Mouse (Mus musculus) MEL (cell line): ENCODE results near the gene Cabp7. TPM values are rescaled to one million over a fixed set of nuclear protein-coding genes. Genes with fewer than 3 reads are reported as not detected.

Source experiments
- DNase-seq: peaks from one replicate; pipeline ENCODE4 v3.0.0; 2011; ENCODE audit warnings: low read depth, low spot score
- H3K27ac ChIP-seq: 2 replicates; pipeline ENCODE4 v1.5.1; 2012; ENCODE audit warnings: low read depth, mild to moderate bottlenecking, control low read depth, low read length, moderate library complexity; ENCODE audit not compliant: control insufficient read depth
- H3K27me3 ChIP-seq, 2 experiments: fragments of 150-350 bp in 1 of 2; sonication (generic) in 1 of 2; 2 replicates each; pipeline ENCODE4 v1.6.1; 2012; ENCODE audit warnings: low read length in 2 of 2, mild to moderate bottlenecking in 2 of 2, improper control_type of control experiment in 1 of 2, moderate library complexity in 1 of 2; ENCODE audit not compliant: insufficient read depth in 2 of 2, control insufficient read depth in 1 of 2
- H3K36me3 ChIP-seq, 2 experiments: 2 replicates each; pipeline ENCODE4 v1.6.1; 2012 to 2014; ENCODE audit warnings: low read length in 2 of 2, improper control_type of control experiment in 1 of 2, inconsistent platforms in 1 of 2, mild to moderate bottlenecking in 1 of 2; ENCODE audit not compliant: insufficient read depth in 2 of 2, control insufficient read depth in 1 of 2
- H3K4me1 ChIP-seq, 2 experiments: fragments of 150-350 bp in 1 of 2; sonication (generic) in 1 of 2; 2 replicates each; pipeline ENCODE4 v1.6.1; 2012; ENCODE audit warnings: low read length in 2 of 2, improper control_type of control experiment in 1 of 2, mild to moderate bottlenecking in 1 of 2; ENCODE audit not compliant: insufficient read depth in 2 of 2, control insufficient read depth in 1 of 2
- H3K4me3 ChIP-seq, 2 experiments: fragments of 150-350 bp in 1 of 2; sonication (generic) in 1 of 2; 2 replicates each; pipeline ENCODE4 v1.5.1; 2012; ENCODE audit warnings: low read depth in 2 of 2, low read length in 2 of 2, mild to moderate bottlenecking in 2 of 2, moderate library complexity in 2 of 2, control low read depth in 1 of 2, improper control_type of control experiment in 1 of 2; ENCODE audit not compliant: control insufficient read depth in 1 of 2, insufficient read depth in 1 of 2
- H3K79me2 ChIP-seq: 2 replicates; pipeline ENCODE4 v1.6.1; 2012; ENCODE audit warnings: mild to moderate bottlenecking, low read length, moderate library complexity; ENCODE audit not compliant: control insufficient read depth, poor library complexity, insufficient read depth
- H3K9ac ChIP-seq: 2 replicates; pipeline ENCODE4 v1.6.1; 2012; ENCODE audit warnings: low read depth, mild to moderate bottlenecking, control low read depth, low read length, moderate library complexity; ENCODE audit not compliant: control insufficient read depth, poor library complexity, severe bottlenecking
- H3K9me3 ChIP-seq: fragments of 150-350 bp; sonication (generic); replicated peaks from 2 replicates; pipeline ENCODE4 v1.6.1; 2012; ENCODE audit warnings: mild to moderate bottlenecking, low read length, improper control_type of control experiment, moderate library complexity; ENCODE audit not compliant: insufficient read depth
- CHD1 ChIP-seq: IDR thresholded peaks from 2 replicates; pipeline ENCODE4 v1.6.1; 2012; ENCODE audit warnings: low read depth, mild to moderate bottlenecking, inconsistent platforms, low read length, improper control_type of control experiment
- CTCF ChIP-seq, 3 experiments: IDR thresholded peaks in 2 of 3; conservative IDR thresholded peaks in 1 of 3; 2 replicates each; pipeline ENCODE4 v1.5.1; 2011 to 2012; ENCODE audit warnings: low read length in 3 of 3, low read depth in 2 of 3, mild to moderate bottlenecking in 2 of 3, improper control_type of control experiment in 1 of 3, inconsistent platforms in 1 of 3, mixed read lengths in 1 of 3, moderate library complexity in 1 of 3; ENCODE audit not compliant: control insufficient read depth in 1 of 3, insufficient read depth in 1 of 3, poor library complexity in 1 of 3, severe bottlenecking in 1 of 3
- E2F4 ChIP-seq: IDR thresholded peaks from 2 replicates; pipeline ENCODE4 v1.6.1; 2011; ENCODE audit warnings: low read depth, low read length, improper control_type of control experiment, borderline replicate concordance
- EP300 ChIP-seq, 2 experiments: IDR thresholded peaks; 2 replicates each; pipeline ENCODE4 v1.6.1; 2011; ENCODE audit warnings: improper control_type of control experiment in 2 of 2, low read length in 2 of 2, low read depth in 1 of 2, mild to moderate bottlenecking in 1 of 2
- ETS1 ChIP-seq: IDR thresholded peaks from 2 replicates; pipeline ENCODE4 v1.6.1; 2012; ENCODE audit warnings: low read depth, mild to moderate bottlenecking, inconsistent platforms, low read length, improper control_type of control experiment, moderate library complexity
- JUND ChIP-seq: IDR thresholded peaks from 2 replicates; pipeline ENCODE4 v1.6.1; 2011; ENCODE audit warnings: low read depth, mild to moderate bottlenecking, improper control_type of control experiment, low read length
- MAZ ChIP-seq: IDR thresholded peaks from 2 replicates; pipeline ENCODE4 v1.6.1; 2012; ENCODE audit warnings: low read depth, mild to moderate bottlenecking, inconsistent platforms, low read length, improper control_type of control experiment
- MEF2A ChIP-seq: IDR thresholded peaks from 2 replicates; pipeline ENCODE4 v1.6.1; 2014; ENCODE audit warnings: low read depth, mild to moderate bottlenecking, inconsistent platforms, low read length, improper control_type of control experiment; ENCODE audit not compliant: poor library complexity, insufficient replicate concordance, severe bottlenecking; ENCODE audit errors: extremely low read depth
- POLR2AphosphoS2 ChIP-seq: IDR thresholded peaks from 2 replicates; pipeline ENCODE4 v1.6.1; 2011; ENCODE audit warnings: low read length, improper control_type of control experiment
- POLR2AphosphoS5 ChIP-seq: IDR thresholded peaks from 2 replicates; pipeline ENCODE4 v1.6.1; 2012; ENCODE audit warnings: low read depth, borderline replicate concordance, mild to moderate bottlenecking, inconsistent platforms, low read length, moderate library complexity, mixed read lengths
- SIN3A ChIP-seq: IDR thresholded peaks from 2 replicates; pipeline ENCODE4 v1.6.1; 2012; ENCODE audit warnings: low read length, improper control_type of control experiment, inconsistent platforms
- TBP ChIP-seq: IDR thresholded peaks from 2 replicates; pipeline ENCODE4 v1.8.0; 2011; ENCODE audit warnings: low read depth, low read length, improper control_type of control experiment
- USF1 ChIP-seq: IDR thresholded peaks from 2 replicates; pipeline ENCODE4 v1.6.1; 2014; ENCODE audit warnings: low read depth, mild to moderate bottlenecking, inconsistent platforms, low read length, improper control_type of control experiment, moderate library complexity
- ZC3H11A ChIP-seq: IDR thresholded peaks from 2 replicates; pipeline ENCODE4 v1.6.1; 2012; ENCODE audit warnings: low read depth, mild to moderate bottlenecking, inconsistent platforms, low read length, improper control_type of control experiment
- ZKSCAN1 ChIP-seq: IDR thresholded peaks from 2 replicates; pipeline ENCODE4 v1.6.1; 2012; ENCODE audit warnings: low read depth, mild to moderate bottlenecking, inconsistent platforms, low read length, improper control_type of control experiment, moderate library complexity
- ZNF384 ChIP-seq: IDR thresholded peaks from 2 replicates; pipeline ENCODE4 v1.6.1; 2012; ENCODE audit warnings: low read depth, mild to moderate bottlenecking, inconsistent platforms, low read length, improper control_type of control experiment
- polyA plus RNA-seq, 2 experiments: library from polyadenylated mRNA; stranded (reverse) in 1 of 2; unstranded in 1 of 2; fragments of >175 nt in 1 of 2; fragments of >200 nt in 1 of 2; gene quantifications; 2 replicates each; pipeline versions ENCODE4 v1.2.1 to v1.2.4; 2012; ENCODE audit warnings: low replicate concordance in 2 of 2, low read depth in 1 of 2; ENCODE audit not compliant: insufficient read length in 2 of 2, insufficient read depth in 1 of 2, missing spikeins in 1 of 2
- total RNA-seq: library from RNA; depleted of rRNA; stranded (reverse); fragments of 300-350 nt; gene quantifications from 2 replicates; pipeline ENCODE4 v1.2.3, GENCODE M21; 2012

Gene Cabp7
- total and polyA plus RNA-seq, 3 experiments: 0.23 TPM; not detected in 2

DNA sequence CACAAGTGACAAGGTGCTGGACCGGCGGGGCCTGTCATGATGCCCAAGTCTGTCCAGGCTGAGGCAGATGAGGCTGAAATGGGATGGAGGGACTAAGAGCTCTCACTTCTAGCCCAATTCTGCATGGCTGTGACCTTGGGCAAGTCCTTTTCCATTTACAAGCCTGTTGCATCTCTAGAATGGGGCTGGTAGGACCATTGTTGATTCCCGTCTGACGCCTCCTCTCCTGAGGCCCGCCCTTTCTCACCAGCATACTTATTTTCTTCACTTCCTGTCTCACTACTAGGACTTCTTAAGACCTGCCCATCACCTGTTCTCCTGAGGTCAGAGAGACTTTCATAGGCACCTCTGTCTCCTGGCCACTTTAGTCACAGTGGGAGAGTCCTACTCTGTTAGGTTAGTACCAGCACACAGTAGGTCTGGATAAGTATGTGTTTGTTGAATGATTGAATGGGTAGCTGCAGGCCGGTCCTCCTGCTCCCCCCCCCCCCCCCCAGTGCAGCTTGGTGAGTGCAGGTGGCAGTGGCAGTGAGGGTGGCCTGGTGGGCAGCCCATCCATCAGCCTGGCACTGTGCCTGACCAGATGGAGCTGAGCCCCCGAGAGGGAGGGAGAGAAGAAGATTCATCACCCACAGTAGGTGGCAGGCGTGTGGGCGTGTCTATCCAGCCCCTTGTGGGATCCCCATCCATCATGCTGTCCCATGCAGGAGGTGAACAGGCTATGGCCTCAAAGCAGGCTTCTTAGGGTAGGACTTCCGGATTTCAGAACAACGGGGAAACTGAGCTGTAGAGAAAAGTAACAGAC lies 10.6 kb upstream of the Cabp7 start:
- TF ChIP-seq USF1 (no peak), ZKSCAN1 (peak; percentile 59; the same call in 1 of the 2 replicates)
- Histone ChIP-seq H3K4me1 (no peaks in the 10 kb centered on the region), H3K27me3 (no peaks in the 10 kb centered on the region)

DNA sequence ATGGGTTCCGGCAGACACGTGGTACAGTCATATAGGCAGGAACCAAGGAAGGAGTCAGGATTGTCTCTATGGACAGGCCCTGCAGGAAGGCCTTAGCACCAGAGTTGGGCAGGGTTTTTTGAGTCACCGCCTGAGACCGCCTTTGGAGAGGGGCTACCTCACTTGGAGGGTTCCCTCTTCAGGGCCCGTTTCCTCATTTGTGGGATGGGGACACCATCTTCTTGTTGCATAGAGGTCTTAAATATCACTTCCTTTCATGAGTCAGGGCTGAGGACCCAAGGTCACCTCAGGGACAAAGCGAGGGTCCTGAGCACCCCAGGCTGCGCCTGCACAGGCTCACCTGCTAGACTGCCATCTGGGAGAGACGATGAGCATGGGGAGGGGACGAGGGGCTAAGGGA lies 9.9 kb upstream of the Cabp7 start:
- no peak for DNase-seq
- H3K9ac ChIP-seq: no peak overlapping the region
- TF ChIP-seq POLR2AphosphoS2 (no peak), CHD1 (no peak), ETS1 (no peak), JUND (no peak), ZC3H11A (no peak), POLR2AphosphoS5 (no peak), MEF2A (no peak), ZNF384 (no peak), SIN3A (no peak), TBP (no peak), ZKSCAN1 (no peak), EP300 (IDR thresholded peaks at IDR 0.05; ENCODE audit: low read depth in 1 of 2, low read length in 2 of 2) (no peak), MAZ (no peak), CTCF (IDR thresholded peaks at IDR 0.05 in 2 of 3, conservative IDR thresholded peaks at IDR 0.05 in 1 of 3; ENCODE audit: control insufficient read depth in 1 of 3, insufficient read depth in 1 of 3, low read depth in 2 of 3, low read length in 3 of 3, poor library complexity in 1 of 3, severe bottlenecking in 1 of 3) (no peak), E2F4 (no peak)
- no peak overlapping the region for H3K27ac ChIP-seq
- no peaks in the 10 kb centered on the region for H3K4me1 ChIP-seq
- no peaks in the 10 kb centered on the region for H3K27me3 ChIP-seq
- no peaks in the 10 kb centered on the region for H3K79me2 ChIP-seq
- H3K36me3 ChIP-seq: no peaks in the 10 kb centered on the region
- no peak overlapping the region for H3K4me3 ChIP-seq
- H3K9me3 ChIP-seq: no peaks in the 10 kb centered on the region

More for the DNA sequence above, 10.6 kb upstream of the Cabp7 start:
- H3K4me3 ChIP-seq: no peak overlapping the region
- H3K79me2 ChIP-seq: no peaks in the 10 kb centered on the region
- no peak overlapping the region for H3K27ac ChIP-seq
- DNase-seq: no peak
- H3K9me3 ChIP-seq: no peaks in the 10 kb centered on the region
- no peaks in the 10 kb centered on the region for H3K36me3 ChIP-seq
- no peak overlapping the region for H3K9ac ChIP-seq
